Mouse (Mus musculus): ENCODE measurements at regions not wholly inside any gene's neighbourhood (a gene's known extent, or its start where the extent isn't known, plus 50 kb on each side); places are given as distances from the start of the nearest gene placed in this dataset.
"Not testable (repeated sequence)": the region's sequence is repeated elsewhere in the genome, so short reads cannot be mapped to it uniquely, and the experiment has no call there.

DNA sequence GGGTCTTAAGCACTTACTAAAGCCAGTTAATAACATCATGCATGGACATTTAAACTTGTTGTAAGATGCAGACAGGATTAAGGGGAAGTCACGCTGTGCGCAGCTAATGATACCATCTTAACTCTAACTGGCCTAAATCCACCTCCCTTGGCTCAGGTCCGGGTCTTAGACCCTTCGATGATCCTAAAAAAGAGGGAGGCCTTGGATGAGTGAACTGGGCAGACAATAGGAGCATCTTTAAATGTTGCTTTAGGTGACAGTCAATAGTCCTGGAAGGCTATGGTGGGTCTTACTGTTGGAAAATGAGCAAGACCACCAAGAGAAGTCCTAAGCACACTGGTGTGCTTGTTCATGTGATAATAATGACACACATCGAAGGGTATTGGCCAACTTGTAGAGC is 242.1 kb downstream of the Mef2c start:
- no peak overlapping the region for H3K27ac ChIP-seq (ENCODE audit: low read length)
- no peak overlapping the region for H3K4me3 ChIP-seq (ENCODE audit: low read length)
- H3K9me3 ChIP-seq (replicated peaks; ENCODE audit: control insufficient read depth, low read length), result no peaks in the 10 kb centered on the region
- H3K4me1 ChIP-seq (ENCODE audit: control insufficient read depth, insufficient read depth, low read length), result no peaks in the 10 kb centered on the region; the same call in 1 of the 2 replicates
- WGBS, result 78% methylated on average over 5 of the region's 5 CpGs
- H3K36me3 ChIP-seq (ENCODE audit: control insufficient read depth, insufficient read depth), result no peaks in the 10 kb centered on the region
- peaks cover 18% of the 10 kb centered on the region for H3K27me3 ChIP-seq (ENCODE audit: control insufficient read depth, insufficient read depth, low read length)
- no peak for ATAC-seq (replicated peaks; ENCODE audit: extremely low read depth, insufficient read depth, low FRiP score)
- no peak overlapping the region for H3K4me2 ChIP-seq (ENCODE audit: low read depth, low read length)
- H3K9ac ChIP-seq (ENCODE audit: low read length), result no peak overlapping the region

DNA sequence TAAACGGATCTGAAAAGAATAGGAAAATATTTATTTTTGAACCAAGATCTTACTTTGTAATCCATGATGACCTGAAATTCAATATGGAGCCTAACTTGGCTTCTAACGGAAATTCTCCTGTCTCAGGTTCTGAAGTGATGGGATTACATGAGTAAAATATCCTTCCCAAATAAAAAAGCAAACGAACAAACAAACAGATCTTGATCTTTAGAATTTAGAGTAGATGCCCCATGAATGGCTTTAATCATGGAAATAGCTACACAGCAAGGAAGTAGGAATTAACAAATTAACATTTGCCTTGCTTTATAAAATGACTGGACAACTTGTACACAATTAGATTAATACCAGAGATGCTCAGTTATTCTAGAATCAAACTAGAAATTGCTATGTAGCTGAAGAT is 243.8 kb downstream of the Mef2c start:
- 62% methylated on average over 3 of the region's 3 CpGs for WGBS
- ATAC-seq (replicated peaks; ENCODE audit: extremely low read depth, insufficient read depth, low FRiP score), result no peak
- Histone ChIP-seq H3K4me1 (ENCODE audit: control insufficient read depth, insufficient read depth, low read length) (no peaks in the 10 kb centered on the region; the same call in 1 of the 2 replicates), H3K27me3 (ENCODE audit: control insufficient read depth, insufficient read depth, low read length) (peaks cover 10% of the 10 kb centered on the region; the same call in 1 of the 2 replicates), H3K27ac (ENCODE audit: low read length) (no peak overlapping the region), H3K36me3 (ENCODE audit: control insufficient read depth, insufficient read depth) (no peaks in the 10 kb centered on the region), H3K4me2 (ENCODE audit: low read depth, low read length) (no peak overlapping the region), H3K4me3 (ENCODE audit: low read length) (no peak overlapping the region), H3K9me3 (replicated peaks; ENCODE audit: control insufficient read depth, low read length) (no peaks in the 10 kb centered on the region), H3K9ac (ENCODE audit: low read length) (no peak overlapping the region)

DNA sequence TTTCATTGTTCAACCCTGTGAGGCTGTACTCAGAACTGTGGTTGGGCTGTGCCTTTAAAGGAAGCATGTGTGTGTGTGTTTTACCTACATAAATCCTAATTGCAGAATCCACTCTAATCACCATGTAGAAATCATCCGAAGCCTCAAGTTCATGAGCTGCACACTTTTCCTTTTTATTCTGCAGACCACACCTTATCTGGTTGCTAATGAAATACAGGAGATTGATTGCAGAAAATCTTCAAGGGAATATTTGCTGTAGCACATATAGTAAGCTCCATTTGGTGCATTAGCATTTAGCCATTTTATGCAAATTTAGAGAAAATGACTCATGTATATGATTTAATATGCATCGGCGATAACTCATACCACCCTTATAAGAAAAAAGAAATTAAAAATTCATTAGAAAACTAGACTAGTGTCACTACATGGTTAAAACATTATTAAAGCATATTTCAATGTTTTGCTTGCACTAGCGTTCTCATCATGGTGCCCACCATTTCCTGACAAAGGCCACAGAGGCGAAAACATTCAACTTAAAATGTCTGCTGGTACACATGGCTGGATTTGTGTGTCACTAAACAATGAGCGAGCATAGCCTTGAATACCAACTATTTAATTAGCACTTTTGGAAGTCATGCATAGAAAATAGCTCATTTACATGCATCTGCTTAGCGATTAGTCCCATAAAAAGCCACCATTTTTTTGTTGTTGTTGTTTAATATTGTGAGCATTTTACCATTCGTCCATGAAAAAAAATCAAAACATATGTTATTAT is 245.7 kb downstream of the Mef2c start:
- Histone ChIP-seq H3K9ac (ENCODE audit: low read length) (no peak overlapping the region), H3K27ac (ENCODE audit: low read length) (no peak overlapping the region), H3K36me3 (ENCODE audit: control insufficient read depth, insufficient read depth) (no peaks in the 10 kb centered on the region), H3K4me1 (ENCODE audit: control insufficient read depth, insufficient read depth, low read length) (no peaks in the 10 kb centered on the region; the same call in 1 of the 2 replicates), H3K4me2 (ENCODE audit: low read depth, low read length) (no peak overlapping the region), H3K27me3 (ENCODE audit: control insufficient read depth, insufficient read depth, low read length) (peaks cover 7% of the 10 kb centered on the region; the same call in 1 of the 2 replicates), H3K4me3 (ENCODE audit: low read length) (no peak overlapping the region), H3K9me3 (replicated peaks; ENCODE audit: control insufficient read depth, low read length) (no peaks in the 10 kb centered on the region)
- 71% methylated on average over 8 of the region's 8 CpGs for WGBS
- ATAC-seq (replicated peaks; ENCODE audit: extremely low read depth, insufficient read depth, low FRiP score), result no peak

DNA sequence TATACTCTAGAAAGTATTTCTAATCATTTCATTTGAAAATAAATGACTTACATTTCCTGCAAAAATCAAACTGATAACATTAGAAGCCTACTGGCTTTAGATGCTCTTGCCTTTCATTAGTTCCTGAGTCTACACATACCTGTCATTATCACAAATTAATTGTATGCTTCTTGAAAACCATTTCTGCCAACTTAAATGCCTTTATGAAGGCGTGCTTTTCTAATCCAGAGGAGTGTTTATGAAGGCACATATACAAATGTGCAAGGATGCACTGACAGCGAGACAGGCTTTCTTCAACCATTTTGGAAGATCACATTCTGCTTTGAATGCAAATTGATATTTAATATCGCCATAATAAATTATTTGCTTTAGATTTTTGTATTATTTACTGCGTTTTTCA is 246.6 kb downstream of the Mef2c start:
- 58% methylated on average over 4 of the region's 4 CpGs for WGBS
- H3K27me3 ChIP-seq (ENCODE audit: control insufficient read depth, insufficient read depth, low read length), result peaks cover 2% of the 10 kb centered on the region; the same call in 1 of the 2 replicates
- no peaks in the 10 kb centered on the region for H3K36me3 ChIP-seq (ENCODE audit: control insufficient read depth, insufficient read depth)
- no peak overlapping the region for H3K4me3 ChIP-seq (ENCODE audit: low read length)
- ATAC-seq (replicated peaks; ENCODE audit: extremely low read depth, insufficient read depth, low FRiP score), result no peak
- H3K9me3 ChIP-seq (replicated peaks; ENCODE audit: control insufficient read depth, low read length), result no peaks in the 10 kb centered on the region
- H3K27ac ChIP-seq (ENCODE audit: low read length), result no peak overlapping the region
- no peak overlapping the region for H3K4me2 ChIP-seq (ENCODE audit: low read depth, low read length)
- no peak overlapping the region for H3K9ac ChIP-seq (ENCODE audit: low read length)
- no peaks in the 10 kb centered on the region for H3K4me1 ChIP-seq (ENCODE audit: control insufficient read depth, insufficient read depth, low read length)

DNA sequence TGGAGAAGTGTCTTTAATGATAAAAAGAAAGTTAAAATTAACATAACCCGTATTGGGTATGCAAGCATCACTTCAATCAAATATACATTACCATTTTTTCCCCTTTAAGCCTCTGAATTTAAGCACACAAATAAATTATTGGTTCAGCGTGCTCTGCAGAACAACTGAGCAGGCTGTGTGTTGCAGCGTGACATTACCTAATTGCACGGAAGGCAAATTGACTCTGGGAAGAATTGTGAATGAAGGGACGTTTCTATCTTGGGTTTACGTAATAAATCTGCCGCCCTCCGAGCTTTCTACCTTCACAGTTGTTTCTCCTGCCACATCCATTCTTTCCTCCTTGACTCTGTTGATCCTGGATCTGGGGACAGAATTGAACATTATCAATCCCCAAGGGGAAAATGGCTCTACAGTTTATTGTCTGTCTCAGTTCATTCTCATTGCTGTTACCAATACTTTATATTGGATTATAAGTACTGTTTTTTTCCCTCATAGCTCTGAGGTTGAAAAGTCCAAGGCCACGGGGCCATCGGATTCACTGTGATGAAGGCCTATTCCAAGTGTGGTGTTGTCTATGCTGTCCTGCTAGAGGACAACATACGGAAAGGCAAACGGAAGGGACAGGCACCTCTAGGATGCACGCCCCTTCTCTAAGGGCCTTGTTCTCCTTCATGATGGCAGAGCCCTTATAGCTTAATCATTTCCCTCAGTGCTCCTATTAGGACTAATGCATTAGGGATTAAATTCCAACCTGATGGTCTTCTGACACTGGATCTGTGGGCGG is 256.7 kb downstream of the Mef2c start:
- WGBS, result 80% methylated on average over 14 of the region's 14 CpGs
- no peak overlapping the region for H3K27ac ChIP-seq (ENCODE audit: low read length)
- no peak for ATAC-seq (replicated peaks; ENCODE audit: extremely low read depth, insufficient read depth, low FRiP score)

DNA sequence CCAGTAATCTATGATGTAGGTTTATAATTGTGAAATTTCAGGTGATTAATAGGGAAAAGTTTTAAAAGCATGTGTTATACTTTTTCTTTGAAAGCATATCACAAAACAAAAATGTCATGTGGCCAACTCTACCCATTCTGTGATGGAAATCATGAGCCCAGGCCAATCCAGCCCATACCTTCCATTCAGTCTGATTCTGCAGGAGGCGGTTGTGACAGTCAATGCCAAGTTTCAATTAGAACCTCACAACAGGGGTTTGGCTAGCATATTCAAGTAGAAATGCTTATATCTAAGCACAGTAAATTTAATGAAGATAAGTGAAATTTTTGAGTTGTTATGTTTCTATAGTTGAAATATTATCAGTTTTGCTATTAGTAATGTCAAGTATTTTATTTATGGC is 258.6 kb downstream of the Mef2c start:
- 81% methylated on average over 1 of the region's 1 CpGs for WGBS
- no peaks in the 10 kb centered on the region for H3K4me1 ChIP-seq (ENCODE audit: control insufficient read depth, insufficient read depth, low read length)
- no peaks in the 10 kb centered on the region for H3K27me3 ChIP-seq (ENCODE audit: control insufficient read depth, insufficient read depth, low read length)
- H3K4me2 ChIP-seq (ENCODE audit: low read depth, low read length), result no peak overlapping the region
- no peak overlapping the region for H3K27ac ChIP-seq (ENCODE audit: low read length)
- ATAC-seq (replicated peaks; ENCODE audit: extremely low read depth, insufficient read depth, low FRiP score), result no peak
- H3K9ac ChIP-seq (ENCODE audit: low read length), result no peak overlapping the region
- H3K36me3 ChIP-seq (ENCODE audit: control insufficient read depth, insufficient read depth), result no peaks in the 10 kb centered on the region
- no peak overlapping the region for H3K4me3 ChIP-seq (ENCODE audit: low read length)
- H3K9me3 ChIP-seq (replicated peaks; ENCODE audit: control insufficient read depth, low read length), result no peaks in the 10 kb centered on the region

More for the DNA sequence above, 256.7 kb downstream of the Mef2c start:
- Histone ChIP-seq H3K27me3 (ENCODE audit: control insufficient read depth, insufficient read depth, low read length) (no peaks in the 10 kb centered on the region), H3K4me1 (ENCODE audit: control insufficient read depth, insufficient read depth, low read length) (no peaks in the 10 kb centered on the region), H3K9me3 (replicated peaks; ENCODE audit: control insufficient read depth, low read length) (no peaks in the 10 kb centered on the region), H3K9ac (ENCODE audit: low read length) (no peak overlapping the region), H3K36me3 (ENCODE audit: control insufficient read depth, insufficient read depth) (no peaks in the 10 kb centered on the region), H3K4me2 (ENCODE audit: low read depth, low read length) (no peak overlapping the region), H3K4me3 (ENCODE audit: low read length) (no peak overlapping the region)

DNA sequence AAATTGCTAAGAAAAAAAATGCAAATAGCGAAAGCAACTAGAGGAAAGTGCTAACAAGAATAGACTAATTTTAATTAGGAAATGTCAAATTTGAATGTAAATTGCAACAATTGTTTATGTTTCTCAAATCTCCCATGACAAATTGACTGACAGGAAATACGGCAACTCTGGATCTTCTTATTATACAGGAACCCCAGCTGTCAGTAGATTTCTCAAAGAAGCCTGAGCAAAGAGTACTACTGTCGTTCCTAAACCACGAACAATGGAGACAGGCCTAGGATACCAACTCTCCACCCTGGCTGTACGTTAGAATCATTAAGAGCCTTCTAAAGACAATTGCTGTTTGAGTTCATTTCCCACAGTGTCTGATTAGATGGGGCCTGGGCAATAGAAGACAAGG is 259.5 kb downstream of the Mef2c start:
- H3K27me3 ChIP-seq (ENCODE audit: control insufficient read depth, insufficient read depth, low read length); H3K36me3 ChIP-seq (ENCODE audit: control insufficient read depth, insufficient read depth); H3K27ac ChIP-seq (ENCODE audit: low read length); H3K4me2 ChIP-seq (ENCODE audit: low read depth, low read length); ATAC-seq (replicated peaks; ENCODE audit: extremely low read depth, insufficient read depth, low FRiP score); H3K9ac ChIP-seq (ENCODE audit: low read length); H3K4me3 ChIP-seq (ENCODE audit: low read length); H3K4me1 ChIP-seq (ENCODE audit: control insufficient read depth, insufficient read depth, low read length); H3K9me3 ChIP-seq (replicated peaks; ENCODE audit: control insufficient read depth, low read length): not testable (repeated sequence)
- WGBS, result 75% methylated on average over 5 of the region's 5 CpGs

DNA sequence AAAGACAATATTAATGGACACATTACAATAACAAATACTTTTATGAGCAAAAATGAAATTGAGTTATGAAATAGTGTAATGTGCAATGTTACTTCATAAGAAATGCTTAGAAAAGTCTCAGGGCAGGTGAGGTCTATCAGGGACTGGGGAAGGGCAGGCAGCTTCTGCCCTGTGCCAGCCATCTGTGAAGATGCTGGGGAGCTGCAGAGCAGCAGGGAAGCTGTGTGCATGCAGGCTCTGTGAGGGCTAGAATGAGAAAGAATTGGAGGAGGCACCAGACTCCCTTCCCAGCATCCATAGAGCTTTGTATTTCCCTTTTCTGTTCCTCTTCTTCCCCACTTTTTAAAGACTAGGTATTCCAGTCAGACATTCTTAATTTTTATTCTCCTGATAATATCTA is 281.8 kb downstream of the Mef2c start:
- H3K4me1 ChIP-seq (ENCODE audit: control insufficient read depth, insufficient read depth, low read length), result no peaks in the 10 kb centered on the region
- no peaks in the 10 kb centered on the region for H3K9me3 ChIP-seq (replicated peaks; ENCODE audit: control insufficient read depth, low read length)
- H3K4me2 ChIP-seq (ENCODE audit: low read depth, low read length), result no peak overlapping the region
- no peaks in the 10 kb centered on the region for H3K36me3 ChIP-seq (ENCODE audit: control insufficient read depth, insufficient read depth)
- no peak overlapping the region for H3K4me3 ChIP-seq (ENCODE audit: low read length)
- no peaks in the 10 kb centered on the region for H3K27me3 ChIP-seq (ENCODE audit: control insufficient read depth, insufficient read depth, low read length)
- H3K9ac ChIP-seq (ENCODE audit: low read length), result no peak overlapping the region
- no peak for ATAC-seq (replicated peaks; ENCODE audit: extremely low read depth, insufficient read depth, low FRiP score)
- H3K27ac ChIP-seq (ENCODE audit: low read length), result no peak overlapping the region

DNA sequence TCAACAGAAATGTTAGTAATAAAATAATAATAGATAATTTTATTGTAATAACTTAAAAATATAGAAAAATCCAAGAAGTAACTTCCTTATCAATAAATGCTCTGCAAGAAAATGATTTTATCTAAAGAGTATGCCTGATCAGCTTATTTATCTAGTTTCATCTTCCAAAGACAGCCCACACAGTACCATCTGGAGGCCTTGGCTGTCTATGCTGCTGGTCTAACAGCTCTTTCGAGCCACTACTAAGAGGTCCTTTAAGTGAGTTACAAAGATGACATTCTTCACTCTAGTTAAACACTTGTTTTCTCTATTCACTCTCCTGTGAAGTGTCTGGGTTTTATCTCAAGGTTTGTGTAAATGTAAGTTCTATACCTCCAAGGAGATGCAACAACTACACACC is 305.7 kb downstream of the Mef2c start:
- Histone ChIP-seq H3K27ac (ENCODE audit: low read length) (no peak overlapping the region), H3K27me3 (ENCODE audit: control insufficient read depth, insufficient read depth, low read length) (no peaks in the 10 kb centered on the region), H3K9ac (ENCODE audit: low read length) (no peak overlapping the region), H3K4me3 (ENCODE audit: low read length) (no peak overlapping the region), H3K36me3 (ENCODE audit: control insufficient read depth, insufficient read depth) (no peaks in the 10 kb centered on the region), H3K4me2 (ENCODE audit: low read depth, low read length) (no peak overlapping the region), H3K9me3 (replicated peaks; ENCODE audit: control insufficient read depth, low read length) (no peaks in the 10 kb centered on the region), H3K4me1 (ENCODE audit: control insufficient read depth, insufficient read depth, low read length) (no peaks in the 10 kb centered on the region)
- WGBS, result 63% methylated on average over 1 of the region's 1 CpGs
- ATAC-seq (replicated peaks; ENCODE audit: extremely low read depth, insufficient read depth, low FRiP score), result no peak

Measured in heart, embryonic 16.5 days (tissue).